Mouse (Mus musculus): ENCODE measurements at regions not wholly inside any gene's neighbourhood (a gene's known extent, or its start where the extent isn't known, plus 50 kb on each side); places are given as distances from the start of the nearest gene placed in this dataset.

DNA sequence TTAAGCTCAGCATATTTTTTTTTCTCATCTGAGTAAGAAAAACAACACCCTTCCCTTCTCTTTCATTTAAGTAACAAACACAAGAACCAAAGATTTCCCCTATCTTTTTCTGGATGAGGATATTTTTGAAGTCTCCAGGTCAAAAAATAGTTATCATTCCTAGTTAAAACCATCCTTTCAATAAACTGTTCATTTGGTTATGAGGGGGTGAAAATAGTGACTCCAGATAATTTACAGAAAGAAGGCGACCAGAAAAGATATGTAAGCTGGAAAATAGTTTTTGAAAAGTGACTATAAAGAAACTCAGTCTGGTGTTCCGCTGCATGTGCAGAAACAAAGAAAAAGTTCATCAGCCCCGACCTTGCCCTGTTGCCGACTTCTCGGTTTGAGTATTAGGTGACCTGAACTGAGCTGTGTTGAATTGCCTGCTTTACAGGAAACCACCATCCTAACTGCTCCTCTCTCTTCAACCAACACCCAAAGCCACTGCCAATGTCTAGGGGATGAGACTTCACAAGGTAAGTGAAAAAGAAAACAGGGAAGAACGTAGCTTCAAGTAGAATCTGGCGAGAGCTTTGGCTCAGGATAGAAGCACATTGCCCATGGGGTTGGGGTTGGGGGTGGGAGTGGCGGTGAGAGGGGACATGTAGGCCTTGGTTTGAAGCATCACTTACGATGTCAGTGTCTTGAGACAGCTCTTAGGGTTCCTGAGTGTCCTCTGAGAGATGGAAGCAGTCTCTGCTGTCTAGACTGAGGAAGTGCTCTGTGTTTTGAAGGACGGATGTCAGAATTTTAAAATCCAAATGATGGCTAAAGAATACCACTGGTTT, 104.6 kb downstream of the Ube2e3 start:
- TF ChIP-seq CTCF (IDR thresholded peaks at IDR 0.05; ENCODE audit: low read depth, low read length) = no peak
- no peak for TF ChIP-seq POLR2A (IDR thresholded peaks at IDR 0.05; ENCODE audit: borderline replicate concordance, low read depth, low read length)
- H3K27ac ChIP-seq (ENCODE audit: insufficient read depth, low read depth, low read length) = no peak overlapping the region
- no peak overlapping the region for H3K4me3 ChIP-seq (ENCODE audit: insufficient read depth, low read length)
- no peaks in the 10 kb centered on the region; the same call in 1 of the 2 replicates for H3K4me1 ChIP-seq (ENCODE audit: control insufficient read depth, insufficient read depth, low read length)

DNA sequence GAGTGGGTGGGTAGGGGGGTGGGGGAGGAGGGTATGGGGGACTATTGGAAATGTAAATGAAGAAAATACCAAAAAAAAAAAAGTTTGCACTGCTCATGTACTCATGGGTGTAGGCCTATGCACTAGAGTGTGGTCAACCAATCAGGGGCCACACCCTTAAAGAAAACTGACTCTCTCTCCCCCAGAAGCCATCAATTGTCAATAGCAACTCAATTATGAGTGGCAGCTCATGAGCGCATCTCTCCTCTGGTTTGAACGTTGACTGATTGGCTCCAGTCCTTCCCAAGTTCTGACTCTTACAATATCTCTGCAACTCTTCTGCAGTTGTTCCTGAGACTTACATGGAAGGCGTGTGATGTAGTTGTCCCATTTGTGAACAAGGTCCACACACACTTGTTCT, 105.9 kb downstream of the Ube2e3 start:
- H3K27ac ChIP-seq (ENCODE audit: insufficient read depth, low read depth, low read length) = no peak overlapping the region

GRCm38 (mm10) chr2:78974683-78975392, 106.9 kb downstream of the Ube2e3 start:
- TF ChIP-seq POLR2A (IDR thresholded peaks at IDR 0.05; ENCODE audit: borderline replicate concordance, low read depth, low read length) = no peak
- TF ChIP-seq CTCF (IDR thresholded peaks at IDR 0.05; ENCODE audit: low read depth, low read length) = no peak
- Histone ChIP-seq H3K4me3 (ENCODE audit: insufficient read depth, low read length) (no peak overlapping the region), H3K27ac (ENCODE audit: insufficient read depth, low read depth, low read length) (no peak overlapping the region), H3K4me1 (ENCODE audit: control insufficient read depth, insufficient read depth, low read length) (peaks cover 6% of the 10 kb centered on the region)

More for the DNA sequence above, 105.9 kb downstream of the Ube2e3 start:
- TF ChIP-seq POLR2A (IDR thresholded peaks at IDR 0.05; ENCODE audit: borderline replicate concordance, low read depth, low read length) = no peak
- TF ChIP-seq CTCF (IDR thresholded peaks at IDR 0.05; ENCODE audit: low read depth, low read length) = no peak
- Histone ChIP-seq H3K4me3 (ENCODE audit: insufficient read depth, low read length) (no peak overlapping the region), H3K4me1 (ENCODE audit: control insufficient read depth, insufficient read depth, low read length) (peaks cover 5% of the 10 kb centered on the region)

DNA sequence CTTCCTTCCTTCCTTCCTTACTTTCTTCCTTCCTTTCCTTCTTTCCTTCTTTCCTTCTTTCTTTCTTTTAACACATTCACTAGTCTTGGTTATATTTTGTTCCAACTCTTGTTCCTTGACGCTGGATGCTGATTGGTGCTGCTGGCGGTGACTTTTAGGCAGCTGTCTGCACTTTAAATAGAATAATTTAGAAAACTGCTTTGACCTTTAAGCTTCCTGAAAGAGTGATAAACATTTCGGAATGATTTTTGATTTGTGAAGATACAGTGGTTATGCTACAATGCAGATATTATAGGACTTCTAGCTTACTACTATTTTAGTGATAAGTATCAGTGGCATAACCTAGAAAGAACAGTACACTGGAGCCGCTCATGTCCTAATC, 107.5 kb downstream of the Ube2e3 start:
- H3K4me1 ChIP-seq (ENCODE audit: control insufficient read depth, insufficient read depth, low read length) = peaks cover 6% of the 10 kb centered on the region
- TF ChIP-seq CTCF (IDR thresholded peaks at IDR 0.05; ENCODE audit: low read depth, low read length) (no peak), POLR2A (IDR thresholded peaks at IDR 0.05; ENCODE audit: borderline replicate concordance, low read depth, low read length) (no peak)
- H3K27ac ChIP-seq (ENCODE audit: insufficient read depth, low read depth, low read length) = no peak overlapping the region

DNA sequence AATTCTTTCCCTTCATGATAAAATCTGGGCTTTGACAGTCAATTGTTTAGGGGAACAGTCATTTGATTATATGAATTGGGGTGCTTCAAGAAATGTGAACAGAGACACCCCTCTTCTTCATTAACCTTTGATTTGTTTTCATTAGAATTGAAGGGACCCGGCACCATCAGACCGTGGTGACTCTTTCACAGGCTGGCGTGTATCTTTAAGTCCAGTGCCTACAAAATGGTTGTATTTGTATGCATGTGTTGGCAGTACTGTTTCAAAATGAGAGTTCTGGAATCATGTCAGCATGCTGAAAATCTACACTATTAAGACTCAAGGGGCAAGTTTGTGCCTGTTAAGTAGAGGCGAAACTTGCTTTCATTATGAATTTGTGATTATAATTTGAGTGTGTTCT, 108.2 kb downstream of the Ube2e3 start:
- TF ChIP-seq POLR2A (IDR thresholded peaks at IDR 0.05; ENCODE audit: borderline replicate concordance, low read depth, low read length) = no peak
- no peak for TF ChIP-seq CTCF (IDR thresholded peaks at IDR 0.05; ENCODE audit: low read depth, low read length)
- Histone ChIP-seq H3K27ac (ENCODE audit: insufficient read depth, low read depth, low read length) (no peak overlapping the region), H3K4me3 (ENCODE audit: insufficient read depth, low read length) (no peak overlapping the region), H3K4me1 (ENCODE audit: control insufficient read depth, insufficient read depth, low read length) (peaks cover 11% of the 10 kb centered on the region)

More for the DNA sequence above, 107.5 kb downstream of the Ube2e3 start:
- no peak overlapping the region for H3K4me3 ChIP-seq (ENCODE audit: insufficient read depth, low read length)

DNA sequence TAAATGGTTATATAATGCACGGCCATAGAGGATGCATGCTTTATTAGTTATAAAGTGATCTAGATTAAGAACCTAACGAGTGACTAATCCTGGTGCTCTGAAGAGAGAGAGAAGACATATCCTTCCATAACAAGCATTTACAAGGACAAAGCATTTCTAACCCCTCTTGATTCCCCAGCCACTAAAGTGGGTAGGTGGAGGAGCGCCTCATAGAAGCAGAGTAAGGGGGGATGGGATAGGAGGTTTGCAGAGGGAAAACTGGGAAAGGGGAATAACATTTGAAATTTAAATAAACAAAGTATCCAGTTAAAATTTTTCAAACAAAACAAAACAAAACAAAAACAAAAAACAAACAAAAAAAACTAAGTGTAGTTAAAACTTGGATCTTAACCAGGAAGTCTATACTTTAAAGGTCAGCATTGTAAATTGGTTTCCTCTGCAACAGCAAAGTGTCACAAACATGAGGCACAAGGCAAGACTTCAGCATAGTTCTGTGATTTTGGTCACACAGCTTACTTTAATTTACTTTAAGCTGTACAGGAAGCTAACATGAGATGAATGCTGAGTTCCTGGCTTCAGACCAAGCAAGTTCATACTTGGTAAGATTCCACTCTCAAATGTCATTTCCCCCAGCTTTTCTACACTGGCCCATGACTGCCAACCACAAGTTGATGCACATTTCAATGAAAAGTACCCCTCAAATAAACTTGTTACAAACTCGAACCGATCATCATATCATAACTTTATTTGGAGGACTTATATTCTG, 109.9 kb downstream of the Ube2e3 start:
- H3K4me3 ChIP-seq (ENCODE audit: insufficient read depth, low read length) = no peak overlapping the region
- H3K4me1 ChIP-seq (ENCODE audit: control insufficient read depth, insufficient read depth, low read length) = peaks cover 13% of the 10 kb centered on the region
- TF ChIP-seq POLR2A (IDR thresholded peaks at IDR 0.05; ENCODE audit: borderline replicate concordance, low read depth, low read length) (no peak), CTCF (IDR thresholded peaks at IDR 0.05; ENCODE audit: low read depth, low read length) (no peak)
- H3K27ac ChIP-seq (ENCODE audit: insufficient read depth, low read depth, low read length) = no peak overlapping the region

GRCm38 (mm10) chr2:78980019-78980418, 112.1 kb downstream of the Ube2e3 start:
- H3K4me3 ChIP-seq (ENCODE audit: insufficient read depth, low read length) = no peak overlapping the region
- H3K27ac ChIP-seq (ENCODE audit: insufficient read depth, low read depth, low read length) = no peak overlapping the region
- peaks cover 13% of the 10 kb centered on the region for H3K4me1 ChIP-seq (ENCODE audit: control insufficient read depth, insufficient read depth, low read length)
- TF ChIP-seq POLR2A (IDR thresholded peaks at IDR 0.05; ENCODE audit: borderline replicate concordance, low read depth, low read length) (no peak), CTCF (IDR thresholded peaks at IDR 0.05; ENCODE audit: low read depth, low read length) (no peak)

DNA sequence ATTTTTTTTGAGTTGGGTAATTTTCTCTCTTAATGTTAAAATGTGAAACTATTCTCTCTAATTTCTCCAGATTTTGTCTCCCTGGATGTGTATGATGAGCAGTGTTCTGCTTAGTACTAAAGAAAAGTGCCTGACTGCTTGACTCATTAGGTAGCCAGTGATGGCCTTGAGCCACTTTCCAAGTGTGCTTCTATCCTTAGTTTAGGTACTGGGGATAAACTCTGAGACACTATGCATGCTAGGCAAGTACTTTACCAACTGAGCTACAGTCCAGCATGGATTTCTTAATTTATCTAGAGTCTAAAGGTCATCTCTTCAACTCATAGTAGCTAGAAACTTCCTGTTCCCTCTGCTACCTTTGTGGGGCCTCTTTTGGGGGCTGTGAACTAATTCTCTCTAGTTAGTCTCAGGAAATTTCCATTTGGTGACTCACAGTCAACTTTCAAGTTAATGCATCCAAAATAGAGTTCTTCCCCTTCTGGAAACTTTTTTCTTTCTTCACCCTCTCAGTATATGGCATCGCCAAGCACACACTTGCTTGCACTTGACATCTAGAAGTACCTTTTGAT, 112.8 kb downstream of the Ube2e3 start:
- TF ChIP-seq POLR2A (IDR thresholded peaks at IDR 0.05; ENCODE audit: borderline replicate concordance, low read depth, low read length) = no peak
- no peak for TF ChIP-seq CTCF (IDR thresholded peaks at IDR 0.05; ENCODE audit: low read depth, low read length)
- Histone ChIP-seq H3K4me1 (ENCODE audit: control insufficient read depth, insufficient read depth, low read length) (peaks cover 13% of the 10 kb centered on the region), H3K4me3 (ENCODE audit: insufficient read depth, low read length) (no peak overlapping the region), H3K27ac (ENCODE audit: insufficient read depth, low read depth, low read length) (peak overlapping the region; percentile 6; the same call in 1 of the 2 replicates)

DNA sequence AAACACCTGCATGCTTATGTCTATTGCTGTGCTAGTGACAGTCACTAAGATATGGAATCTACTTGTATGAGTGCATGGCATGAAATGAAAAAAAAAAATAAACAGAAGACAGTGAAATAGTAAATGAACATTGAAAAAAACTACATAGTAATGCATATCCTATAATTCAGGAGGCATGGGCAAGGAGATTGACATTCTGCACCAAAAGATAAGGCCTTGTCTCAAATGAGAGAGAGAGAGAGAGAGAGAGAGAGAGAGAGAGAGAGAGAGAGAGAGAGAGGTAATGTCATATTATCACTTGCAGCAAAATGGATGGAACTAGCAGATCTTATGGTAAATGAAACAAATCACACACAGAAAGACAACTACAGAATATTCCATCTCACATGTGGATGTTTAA, 115.4 kb downstream of the Ube2e3 start:
- no peak for TF ChIP-seq POLR2A (IDR thresholded peaks at IDR 0.05; ENCODE audit: borderline replicate concordance, low read depth, low read length)
- TF ChIP-seq CTCF (IDR thresholded peaks at IDR 0.05; ENCODE audit: low read depth, low read length) = no peak
- Histone ChIP-seq H3K4me3 (ENCODE audit: insufficient read depth, low read length) (no peak overlapping the region), H3K27ac (ENCODE audit: insufficient read depth, low read depth, low read length) (no peak overlapping the region), H3K4me1 (ENCODE audit: control insufficient read depth, insufficient read depth, low read length) (peaks cover 9% of the 10 kb centered on the region)
